Mouse (Mus musculus): Measurements from ENCODE around the gene Psma4.

Gene Psma4

GRCm38 (mm10) chr9:54982401-54982800 is 31.8 kb downstream of the Psma4 start:
- DNase-seq (ENCODE audit: low spot score in 2 of 2): no peak

- DNase-seq (ENCODE audit: low spot score in 2 of 2): no peak
These were observed 39.8 kb downstream of the Psma4 start for GRCm38 (mm10) chr9:54990362-54990761.

- DNase-seq (ENCODE audit: low spot score in 2 of 2): no peak
These were observed 43.8 kb downstream of the Psma4 start for GRCm38 (mm10) chr9:54994381-54994780.

GRCm38 (mm10) chr9:54995645-54996044 is 45.1 kb downstream of the Psma4 start:
- DNase-seq (ENCODE audit: low spot score in 2 of 2): no peak

- no peak for DNase-seq (ENCODE audit: low spot score in 2 of 2)
These were observed 53.0 kb downstream of the Psma4 start for GRCm38 (mm10) chr9:55003609-55004008.
